Mouse (Mus musculus) hindbrain, embryonic 12.5 days (tissue): ENCODE results near the gene Procr. TPM values are rescaled to one million over a fixed set of nuclear protein-coding genes. Genes with fewer than 3 reads are reported as not detected.

Source experiments
- ATAC-seq: fragments of 200-750 bp; cut with Nextera tagmentation; 2 replicates; pipeline ENCODE4 v1.8.0; 2017; ENCODE audit warnings: moderate TSS enrichment; ENCODE audit not compliant: low FRiP score
- H3K27ac ChIP-seq: fragments of 300-500 bp; sonication (generic); 2 replicates; pipeline ENCODE4 v1.5.1; 2016; ENCODE audit warnings: mild to moderate bottlenecking
- H3K27me3 ChIP-seq: fragments of 300-500 bp; sonication (generic); 2 replicates; pipeline ENCODE4 v1.6.1; 2016; ENCODE audit warnings: mild to moderate bottlenecking
- H3K36me3 ChIP-seq: fragments of 300-500 bp; sonication (generic); 2 replicates; pipeline ENCODE4 v1.6.1; 2016; ENCODE audit warnings: mild to moderate bottlenecking
- H3K4me1 ChIP-seq: fragments of 300-500 bp; sonication (generic); 2 replicates; pipeline ENCODE4 v1.6.1; 2016
- H3K4me2 ChIP-seq: fragments of 300-500 bp; sonication (generic); replicated peaks from 2 replicates; pipeline ENCODE4 v1.6.1; 2016; ENCODE audit warnings: mild to moderate bottlenecking
- H3K4me3 ChIP-seq: fragments of 300-500 bp; sonication (generic); 2 replicates; pipeline ENCODE4 v1.5.1; 2016; ENCODE audit warnings: mild to moderate bottlenecking
- H3K9ac ChIP-seq: fragments of 300-500 bp; sonication (generic); 2 replicates; pipeline ENCODE4 v1.6.1; 2016; ENCODE audit warnings: mild to moderate bottlenecking, moderate library complexity
- H3K9me3 ChIP-seq: fragments of 300-500 bp; sonication (generic); replicated peaks from 2 replicates; pipeline ENCODE4 v1.6.1; 2016; ENCODE audit warnings: mild to moderate bottlenecking
- WGBS: fragments of 180-500 bp; shearing (Covaris S2); methylation state at CpG from one replicate; pipeline ENCODE4 v1.1.7; 2016; 5-methylcytosine and 5-hydroxymethylcytosine counted together
- polyA plus RNA-seq: library from polyadenylated mRNA; unstranded; fragments of >200 nt; fragmentation: Nextera tagmentation; extraction: Ambion mirVana; gene quantifications from 2 replicates; pipeline ENCODE4 v1.2.1, GENCODE M21; 2016

Gene Procr
- polyA plus RNA-seq, 1 experiment from 2014 or later = 3.4 TPM

DNA sequence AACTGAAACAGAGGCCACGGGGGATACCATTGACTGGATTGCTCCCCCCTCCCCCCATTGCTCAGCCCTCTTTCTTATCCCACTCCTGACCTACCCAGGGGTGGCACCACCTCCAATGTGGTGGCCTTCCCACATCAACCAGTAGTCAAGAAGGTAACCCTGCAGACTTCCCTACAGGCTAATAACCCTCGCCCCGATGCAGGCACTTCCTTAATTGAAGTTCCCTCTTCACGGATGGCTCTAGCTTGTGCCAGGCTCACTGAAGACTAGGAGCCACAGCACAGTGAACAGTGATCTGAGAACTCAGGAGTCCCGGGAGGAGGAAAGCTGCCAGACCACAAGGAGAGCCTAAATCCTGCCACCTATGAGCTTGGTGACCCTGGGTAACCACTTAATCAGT lies 36.0 kb downstream of the Procr start:
- no peak for ATAC-seq
- H3K4me1 ChIP-seq = no peaks in the 10 kb centered on the region
- 78% methylated on average over 5 of the region's 5 CpGs for whole genome bisulfite sequencing
- H3K4me3 ChIP-seq = no peak overlapping the region
- H3K9me3 ChIP-seq = no peaks in the 10 kb centered on the region
- no peak overlapping the region for H3K4me2 ChIP-seq
- no peak overlapping the region for H3K27ac ChIP-seq
- no peaks in the 10 kb centered on the region for H3K36me3 ChIP-seq
- H3K27me3 ChIP-seq = no peaks in the 10 kb centered on the region
- no peak overlapping the region for H3K9ac ChIP-seq

DNA sequence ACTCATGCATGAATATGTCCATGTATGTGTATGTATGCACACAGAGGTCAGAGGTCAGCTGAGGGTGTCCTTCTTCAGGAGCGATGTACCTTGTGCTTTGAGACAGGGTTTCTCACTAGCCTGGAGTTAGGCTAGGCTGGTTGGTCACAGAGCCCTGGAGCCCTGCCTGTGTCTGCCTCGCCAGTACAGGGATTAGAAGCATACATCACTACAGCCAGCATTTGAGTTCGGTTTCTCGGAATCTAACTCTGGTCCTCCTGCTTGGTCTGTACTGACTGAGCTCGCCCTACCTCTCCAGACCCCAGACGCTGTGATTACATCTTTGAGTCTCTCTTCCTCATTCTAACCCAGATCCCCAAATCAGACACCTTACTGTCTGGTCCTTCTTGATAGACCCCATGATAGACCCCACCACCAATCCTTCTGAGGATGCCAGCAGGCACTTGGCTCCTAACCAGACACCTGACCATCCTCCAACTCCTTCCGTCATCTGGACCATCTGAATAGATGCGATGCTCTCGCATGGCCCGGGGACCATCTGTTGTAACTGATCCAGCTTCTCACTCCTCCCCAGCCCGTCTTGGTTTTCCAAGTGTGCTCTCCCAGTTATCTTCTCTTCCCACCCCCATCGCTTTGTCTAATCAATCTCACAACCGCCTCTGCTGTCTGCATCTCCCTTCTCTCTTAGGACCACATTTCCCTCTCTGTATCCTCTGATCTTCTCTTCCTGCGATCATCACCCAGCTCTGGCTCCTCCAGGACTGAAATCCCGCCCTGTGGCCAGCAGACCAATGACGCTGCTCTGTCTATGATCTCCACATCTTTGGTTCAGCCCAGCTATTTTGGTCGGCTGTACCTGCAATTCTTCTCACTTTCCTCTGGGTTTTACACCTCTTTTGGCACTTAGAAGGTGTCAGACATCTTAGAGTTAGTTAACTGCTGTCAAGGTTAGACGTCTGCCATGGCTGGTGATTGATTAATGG lies 37.3 kb downstream of the Procr start:
- Histone ChIP-seq H3K36me3 (0 out of 2 replicates have a peak, but pooled peaks cover 5% of the 10 kb centered on the region), H3K9me3 (no peaks in the 10 kb centered on the region), H3K4me3 (no peak overlapping the region), H3K27ac (no peak overlapping the region), H3K4me2 (no peak overlapping the region), H3K4me1 (peaks cover 2% of the 10 kb centered on the region; the same call in 1 of the 2 replicates), H3K9ac (no peak overlapping the region), H3K27me3 (no peaks in the 10 kb centered on the region)
- ATAC-seq = no peak
- 74% methylated on average over 18 of the region's 18 CpGs for WGBS

DNA sequence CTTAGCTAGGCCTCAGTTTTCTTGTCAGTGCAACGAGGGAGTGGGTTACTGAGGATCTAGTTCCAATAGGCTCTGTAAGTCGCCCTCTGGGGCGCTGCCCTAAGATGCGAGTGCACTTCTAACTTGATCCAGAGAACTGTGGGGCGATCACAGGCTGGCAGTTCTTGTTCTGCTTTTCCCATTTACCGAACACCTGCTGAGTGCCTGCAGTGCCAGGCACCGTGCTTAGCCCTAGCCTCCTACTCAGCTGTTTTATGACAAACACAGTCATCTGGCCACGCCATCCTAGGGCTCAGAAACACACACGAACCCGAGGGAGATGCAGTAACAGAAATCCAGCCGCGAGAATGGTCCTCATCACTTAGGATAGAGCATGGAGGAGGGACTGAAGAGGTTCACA lies 42.0 kb downstream of the Procr start:
- WGBS = 33% methylated on average over 12 of the region's 12 CpGs
- no peaks in the 10 kb centered on the region for H3K9me3 ChIP-seq
- no peak overlapping the region for H3K4me3 ChIP-seq
- H3K4me1 ChIP-seq = peaks cover 2% of the 10 kb centered on the region; the same call in 1 of the 2 replicates
- no peak overlapping the region for H3K27ac ChIP-seq
- H3K27me3 ChIP-seq = no peaks in the 10 kb centered on the region
- ATAC-seq = no peak
- H3K9ac ChIP-seq = no peak overlapping the region
- peaks cover 13% of the 10 kb centered on the region; the same call in 1 of the 2 replicates for H3K36me3 ChIP-seq
- no peak overlapping the region for H3K4me2 ChIP-seq

DNA sequence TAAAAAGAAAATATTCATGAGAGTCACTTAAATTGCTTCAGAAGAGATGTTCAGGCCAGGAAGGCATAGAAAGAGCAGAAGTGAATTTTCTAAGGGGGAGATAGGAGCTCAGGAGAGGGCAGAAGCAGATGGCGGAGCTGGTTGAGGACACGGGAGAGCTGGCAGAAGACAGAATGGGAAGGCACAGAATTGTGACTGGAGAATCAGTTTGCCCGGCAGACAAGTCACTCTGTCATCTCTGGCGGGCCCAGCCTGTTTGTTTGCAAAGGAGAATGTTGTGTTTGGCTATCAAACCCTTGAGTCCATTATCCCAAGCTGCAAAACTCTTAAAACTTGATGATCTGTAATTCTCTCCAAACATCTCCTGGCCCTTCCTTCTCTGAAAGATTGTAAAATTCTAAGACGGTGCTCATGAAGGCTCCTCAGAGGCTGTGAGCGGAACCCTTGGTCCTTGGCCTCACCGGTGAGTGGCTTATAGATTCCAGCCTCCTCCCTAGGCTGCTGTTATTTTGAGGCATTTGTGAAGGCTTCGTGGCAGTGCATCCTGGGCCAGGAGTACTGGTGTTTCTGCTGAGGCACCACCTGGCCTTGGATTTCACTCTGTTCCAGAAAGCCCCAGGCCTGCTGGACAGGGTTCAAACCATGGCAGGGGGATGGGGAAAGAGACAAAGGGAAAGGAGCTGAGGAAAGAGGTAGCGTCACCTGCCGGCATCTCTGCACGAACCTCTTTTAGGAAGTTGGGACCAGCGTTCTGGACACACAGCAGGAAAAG lies 43.9 kb downstream of the Procr start:
- Histone ChIP-seq H3K4me1 (peaks cover 2% of the 10 kb centered on the region; the same call in 1 of the 2 replicates), H3K4me3 (no peak overlapping the region), H3K9ac (no peak overlapping the region), H3K9me3 (no peaks in the 10 kb centered on the region), H3K27me3 (no peaks in the 10 kb centered on the region), H3K27ac (no peak overlapping the region), H3K4me2 (no peak overlapping the region), H3K36me3 (peaks cover 22% of the 10 kb centered on the region; the same call in 1 of the 2 replicates)
- ATAC-seq = no peak
- WGBS = 82% methylated on average over 12 of the region's 12 CpGs

DNA sequence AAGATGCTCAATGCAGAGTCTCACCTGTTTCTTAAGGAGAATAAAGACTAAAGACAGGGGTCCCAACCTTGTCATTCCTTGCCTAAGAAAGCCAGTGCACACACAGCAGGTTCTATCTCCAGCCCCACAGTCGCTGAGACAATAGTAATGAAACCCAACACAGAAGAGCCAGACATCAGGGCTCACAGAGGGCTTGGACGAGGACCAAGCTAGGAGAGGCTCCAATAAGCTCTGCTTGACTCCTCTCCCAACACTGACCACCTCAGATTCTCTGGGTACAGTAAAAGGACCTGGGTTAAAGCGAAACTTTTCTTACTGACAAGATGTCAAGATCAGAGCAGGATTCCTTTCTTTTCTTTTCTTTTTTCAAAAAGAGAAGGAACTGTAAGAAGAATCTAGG lies 47.7 kb downstream of the Procr start:
- H3K9me3 ChIP-seq = no peaks in the 10 kb centered on the region
- H3K4me3 ChIP-seq = no peak overlapping the region
- no peaks in the 10 kb centered on the region for H3K4me1 ChIP-seq
- H3K9ac ChIP-seq = no peak overlapping the region
- no peak overlapping the region for H3K4me2 ChIP-seq
- peaks cover 30% of the 10 kb centered on the region for H3K36me3 ChIP-seq
- H3K27me3 ChIP-seq = no peaks in the 10 kb centered on the region
- no peak overlapping the region for H3K27ac ChIP-seq
- ATAC-seq = no peak
- WGBS = 66% methylated on average over 3 of the region's 3 CpGs

DNA sequence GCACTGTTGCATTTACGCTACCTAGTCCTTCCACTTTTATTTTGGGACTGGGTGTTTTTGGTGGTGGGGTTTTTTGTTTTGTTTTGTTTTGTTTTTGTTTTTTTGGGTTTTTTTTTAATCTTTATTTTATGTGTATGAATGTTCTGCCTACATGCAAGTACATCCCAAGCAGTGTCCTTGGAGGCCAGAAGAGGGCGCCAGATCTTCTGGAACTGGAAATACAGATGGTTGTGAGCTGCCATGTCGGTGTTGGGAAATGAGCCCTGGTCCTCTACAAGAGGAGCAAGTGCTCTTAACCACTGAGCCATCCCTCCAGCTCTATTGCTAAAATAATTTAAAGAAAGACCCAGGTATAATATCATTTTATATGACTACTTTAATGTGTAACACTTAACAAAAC lies 51.8 kb downstream of the Procr start:
- ATAC-seq = no peak
- WGBS = 57% methylated on average over 3 of the region's 3 CpGs
- H3K36me3 ChIP-seq = peaks cover 22% of the 10 kb centered on the region

DNA sequence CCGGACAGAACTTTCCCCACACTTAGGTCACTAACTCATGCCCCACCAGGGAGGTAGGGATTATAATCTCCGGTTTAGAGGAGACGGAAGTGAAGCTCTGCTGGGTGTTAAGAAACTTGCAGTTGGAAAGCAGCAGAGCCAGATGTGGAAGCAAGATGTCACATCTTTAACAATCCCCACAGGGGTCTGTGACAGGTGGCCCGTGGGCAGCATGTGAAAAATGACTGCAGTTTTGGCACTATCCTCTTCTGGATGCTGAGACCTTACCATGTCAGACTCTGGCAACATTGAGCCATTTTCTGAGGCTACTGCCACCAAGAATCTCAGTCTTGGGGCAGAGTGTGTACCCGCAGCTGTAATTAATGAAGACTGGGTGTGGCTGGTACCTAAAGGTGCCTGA lies 53.1 kb downstream of the Procr start:
- WGBS = 79% methylated on average over 5 of the region's 5 CpGs
- H3K9me3 ChIP-seq = no peaks in the 10 kb centered on the region
- peaks cover 12% of the 10 kb centered on the region for H3K36me3 ChIP-seq
- no peak overlapping the region for H3K4me3 ChIP-seq
- H3K9ac ChIP-seq = no peak overlapping the region
- no peaks in the 10 kb centered on the region for H3K27me3 ChIP-seq
- no peak overlapping the region for H3K4me2 ChIP-seq
- no peak for ATAC-seq
- no peaks in the 10 kb centered on the region for H3K4me1 ChIP-seq
- H3K27ac ChIP-seq = no peak overlapping the region

More for the DNA sequence above, 51.8 kb downstream of the Procr start:
- Histone ChIP-seq H3K27ac (no peak overlapping the region), H3K4me3 (no peak overlapping the region), H3K9me3 (no peaks in the 10 kb centered on the region), H3K4me2 (no peak overlapping the region), H3K4me1 (no peaks in the 10 kb centered on the region), H3K27me3 (no peaks in the 10 kb centered on the region), H3K9ac (no peak overlapping the region)

Other genes with a start within 250 kb of the Procr start
- 28.7 and 29.4 TPM in 2 replicates for gene Acss2, start 233.2 kb upstream of the Procr start, polyA plus RNA-seq
- gene Ggt7, start 232.9 kb upstream of the Procr start, polyA plus RNA-seq = 39.0 and 41.1 TPM in 2 replicates
- gene Gss, start 158.3 kb upstream of the Procr start, polyA plus RNA-seq = 17.0 and 18.3 TPM in 2 replicates
- gene Myh7b, start 139.9 kb upstream of the Procr start, polyA plus RNA-seq = 0.61 and 1.6 TPM in 2 replicates
- gene Trpc4ap, start 58.7 kb upstream of the Procr start, polyA plus RNA-seq = 190 and 204 TPM in 2 replicates
- gene Edem2, start 21.6 kb upstream of the Procr start, polyA plus RNA-seq = 37.3 and 38.5 TPM in 2 replicates
- not detected in 2 replicates for gene Gm17581, start 15.3 kb upstream of the Procr start, polyA plus RNA-seq
- 5.3 and 6.0 TPM in 2 replicates for gene Mmp24, start 24.2 kb downstream of the Procr start, polyA plus RNA-seq
- 17.1 and 17.3 TPM in 2 replicates for gene BC029722, start 68.3 kb downstream of the Procr start, polyA plus RNA-seq
- 151 and 160 TPM in 2 replicates for gene Eif6, start 75.8 kb downstream of the Procr start, polyA plus RNA-seq
- 0.41 and 0.46 TPM in 2 replicates for gene Fam83c, start 83.7 kb downstream of the Procr start, polyA plus RNA-seq
- 65.5 and 70.0 TPM in 2 replicates for gene Uqcc1, start 179.2 kb downstream of the Procr start, polyA plus RNA-seq
- gene Gm15557, start 189.6 kb downstream of the Procr start, polyA plus RNA-seq = not detected in 2 replicates
- 3.6 and 3.8 TPM in 2 replicates for gene Gdf5, start 194.2 kb downstream of the Procr start, polyA plus RNA-seq
- gene Cep250, start 205.3 kb downstream of the Procr start, polyA plus RNA-seq = 26.9 and 27.7 TPM in 2 replicates